In genomic region chr11:87126824-87127816, GRCm38 (mm10) we compare ENCODE assay signal across 1 mouse cellular context.
A peak's percentile ranks its signal among the peaks of the same experiment; 100 is the strongest.
TF ChIP-seq lines count a peak whose summit lies in the region.

Trim37 (plus strand) TSS chr11:87127077.

TF ChIP-seq in MEL, 35 proteins besides CTCF, POLR2A, EP300 and RAD21 (continued from another document):
- peak in 1 of 2 experiments; percentile 53; a peak in 1 of 4 replicates for TF ChIP-seq USF2 (IDR thresholded peaks at IDR 0.05; ENCODE audit: borderline replicate concordance in 1 of 2, insufficient read depth in 1 of 2, low read depth in 1 of 2, low read length in 2 of 2)
- peak; percentile 85 for TF ChIP-seq MAX (IDR thresholded peaks at IDR 0.05; ENCODE audit: low read length)
- peak; percentile 93 for TF ChIP-seq SIN3A (IDR thresholded peaks at IDR 0.05; ENCODE audit: low read length)
- TF ChIP-seq ZMIZ1 (IDR thresholded peaks at IDR 0.05; ENCODE audit: low read depth, low read length) = no peak; the same call in 1 of the 2 replicates
- peak; percentile 61 for TF ChIP-seq ZNF384 (IDR thresholded peaks at IDR 0.05; ENCODE audit: low read depth, low read length)
